Mouse (Mus musculus) spleen, adult 18-20 months (tissue): ENCODE results near the gene Tmf1.

ENCODE experiments used
- DNase-seq, 2 experiments: peaks; one replicate each; pipeline ENCODE4 v3.0.0; 2022; ENCODE audit warnings: mixed read lengths in 2 of 2

The Tmf1 gene

GRCm38 (mm10) chr6:97202477-97202876, 23.6 kb upstream of the Tmf1 start:
- no peak for DNase-seq

GRCm38 (mm10) chr6:97200437-97200836, 21.5 kb upstream of the Tmf1 start:
- DNase-seq = no peak

DNA sequence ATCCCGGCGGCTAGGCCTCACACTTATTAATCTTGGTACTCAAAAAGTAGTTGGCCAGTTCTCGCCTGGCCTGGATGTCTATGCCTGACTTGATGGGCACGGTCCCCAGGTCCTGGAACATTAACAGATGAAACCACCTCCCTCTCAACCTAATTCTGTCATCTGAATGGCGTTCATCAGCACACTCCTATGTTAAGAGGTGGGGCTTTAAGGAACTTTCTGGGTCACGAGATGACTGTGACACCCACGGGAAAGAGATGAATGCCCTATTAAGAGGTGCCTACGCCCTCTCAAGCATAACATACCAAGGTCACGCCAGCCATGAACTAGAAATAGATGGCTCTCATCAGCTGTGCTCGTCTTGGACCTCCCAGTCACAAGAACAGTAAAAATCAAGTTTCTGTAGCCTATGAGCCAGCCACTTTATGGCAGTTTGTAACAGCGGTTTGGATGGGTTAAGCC, 476 bp upstream of the Tmf1 start:
- no peak for DNase-seq

- DNase-seq = peak in 1 of 2 experiments; percentile 15
Measured at GRCm38 (mm10) chr6:97175716-97176115, 3.2 kb downstream of the Tmf1 start.

DNA sequence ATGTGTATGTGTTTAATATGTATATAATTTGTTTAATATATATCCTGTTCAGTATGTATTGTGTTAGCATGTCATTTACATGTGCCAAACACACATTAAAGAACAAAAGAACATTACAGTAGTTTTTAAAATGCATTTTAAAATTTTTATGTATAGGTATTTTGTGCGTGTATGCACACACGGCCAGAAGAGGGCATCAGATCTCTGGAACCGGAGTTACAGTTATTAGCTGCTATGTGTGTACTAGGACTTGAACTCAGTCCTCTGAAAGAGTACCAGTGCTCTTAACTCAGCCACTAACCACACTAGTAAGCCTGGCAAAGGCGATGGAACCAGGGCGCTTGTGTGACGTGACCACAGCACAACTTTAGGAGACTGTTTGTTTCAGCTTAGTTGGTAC, 28.8 kb downstream of the Tmf1 start:
- DNase-seq = no peak

- no peak for DNase-seq
Measured at GRCm38 (mm10) chr6:97149721-97150120, 29.2 kb downstream of the Tmf1 start.

DNA sequence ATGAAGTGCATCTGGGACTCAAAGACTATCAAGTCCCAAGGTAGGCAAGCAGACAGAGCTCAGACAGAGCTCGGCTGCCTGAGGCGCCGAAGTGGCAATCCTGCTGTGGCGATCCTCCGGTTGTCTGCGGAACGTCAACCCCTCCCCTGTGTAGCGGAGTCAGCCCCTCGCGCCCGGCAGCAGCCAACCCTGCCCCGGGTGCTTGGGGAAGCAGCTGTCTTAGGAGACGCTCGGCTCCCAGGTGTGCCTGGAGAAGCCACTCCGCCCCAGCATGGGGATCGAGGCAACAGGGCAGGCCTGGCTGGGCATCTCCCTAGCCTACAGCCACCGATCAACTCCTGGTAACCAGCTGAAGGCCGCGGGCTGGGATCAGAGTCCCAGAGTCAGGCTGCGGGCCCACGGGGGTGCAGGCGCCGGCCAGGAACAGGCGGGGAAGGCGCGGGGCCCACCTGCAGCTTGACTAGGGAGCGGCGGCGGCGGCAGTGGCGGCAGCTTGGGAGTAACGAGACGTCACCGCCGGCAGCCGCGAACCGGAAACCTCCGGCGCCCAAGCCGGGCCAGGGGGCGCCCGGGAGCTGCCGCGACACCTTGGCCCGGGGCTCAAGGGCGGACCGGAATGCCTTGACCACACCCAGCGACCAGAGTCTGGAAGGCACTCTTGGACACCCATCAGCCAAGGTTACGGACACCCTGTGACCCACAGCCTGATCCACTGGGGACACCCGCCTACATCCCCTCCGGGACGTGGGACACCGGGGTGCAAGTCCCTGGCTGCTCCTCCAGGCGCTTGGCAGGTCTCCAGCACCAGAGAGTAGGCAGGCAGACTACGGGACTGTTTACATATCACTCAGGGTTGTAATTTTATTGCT, 30.3 kb downstream of the Tmf1 start, which contains the start of gene Eogt:
TSS of gene Eogt (minus strand) at position 800 of the 869 bp plus-strand sequence.
- peak; percentile 69 to 84 for DNase-seq

DNA sequence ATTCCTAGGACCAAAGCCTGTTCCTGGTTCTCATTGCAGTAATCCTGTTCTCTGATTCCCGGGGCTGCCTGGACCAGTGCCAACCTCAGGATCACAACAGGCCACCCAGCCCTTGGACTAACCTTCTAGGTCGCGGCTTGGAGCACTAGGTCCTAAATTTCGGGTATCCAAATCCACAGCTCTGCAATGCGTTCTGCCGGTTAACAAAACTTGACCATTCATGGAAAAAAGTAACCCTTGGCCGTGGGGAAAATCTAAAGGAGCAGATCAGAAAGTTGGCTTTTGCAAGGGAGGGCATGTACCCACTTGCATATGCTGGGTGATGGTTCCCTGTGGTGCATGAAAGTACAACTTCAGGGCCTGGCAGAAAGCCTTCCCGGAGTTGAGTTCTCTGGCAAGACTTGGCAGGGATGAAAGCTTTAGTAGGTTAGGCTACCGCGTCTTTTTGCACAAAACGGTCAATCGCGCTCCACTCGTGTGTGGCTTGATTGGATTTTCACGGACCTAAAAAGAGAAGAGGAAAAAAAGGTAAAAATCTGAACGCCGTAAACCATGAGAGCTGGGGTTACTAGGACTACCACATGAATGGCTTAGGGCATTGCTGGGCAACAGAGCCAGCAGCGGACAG, 31.1 kb downstream of the Tmf1 start:
- peak in 1 of 2 experiments; percentile 8 for DNase-seq

DNA sequence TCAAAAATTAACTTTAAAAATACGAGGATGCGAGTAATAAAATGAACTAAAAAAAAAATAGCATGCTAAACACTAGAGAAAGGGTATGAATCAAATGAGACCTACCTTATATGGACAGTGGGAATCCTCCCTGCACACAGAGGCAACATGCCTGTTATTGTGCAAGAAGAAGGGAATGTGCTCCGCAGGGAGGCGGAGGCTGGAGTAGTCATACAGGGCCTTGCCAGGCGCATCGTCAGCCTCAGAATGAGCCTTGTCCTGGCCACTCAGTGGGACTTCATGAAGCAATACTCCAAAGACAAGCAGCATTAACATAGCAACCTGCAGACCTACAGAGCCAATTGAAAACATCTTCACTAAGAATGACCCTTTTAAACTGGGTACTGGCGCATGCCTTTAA, 33.8 kb downstream of the Tmf1 start:
- DNase-seq = no peak

GRCm38 (mm10) chr6:97144359-97144758, 34.6 kb downstream of the Tmf1 start:
- DNase-seq = no peak

- DNase-seq = no peak
Measured at GRCm38 (mm10) chr6:97142611-97143010, 36.3 kb downstream of the Tmf1 start.

GRCm38 (mm10) chr6:97141811-97142210, 37.1 kb downstream of the Tmf1 start:
- no peak for DNase-seq

DNA sequence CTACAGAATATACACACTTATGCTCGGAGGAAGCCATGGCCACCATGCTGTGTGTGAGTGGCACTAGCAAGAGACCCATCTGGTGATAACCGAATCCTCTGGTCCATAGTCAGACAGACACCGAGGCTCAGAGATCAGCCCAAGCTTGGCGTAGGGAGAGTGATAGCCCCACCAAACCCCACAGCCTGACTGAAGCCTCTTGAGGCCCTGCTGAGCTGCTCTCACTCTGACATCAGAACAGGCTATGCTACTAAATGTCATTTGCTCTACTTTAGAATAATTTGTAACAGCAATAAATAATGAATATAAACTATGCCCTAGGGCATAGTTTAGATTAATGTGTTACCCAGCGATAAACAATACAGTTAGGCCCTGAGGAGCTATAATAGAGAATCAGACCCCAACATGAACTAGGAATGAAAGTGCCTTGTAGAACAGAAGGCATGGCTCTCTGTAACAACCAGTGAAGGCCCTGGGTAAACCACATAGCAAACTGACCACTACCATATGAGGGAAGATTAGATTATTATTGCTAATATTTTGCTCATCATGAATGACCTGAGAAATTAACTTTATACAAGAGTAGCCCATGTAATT, 46.1 kb downstream of the Tmf1 start:
- DNase-seq = no peak

DNA sequence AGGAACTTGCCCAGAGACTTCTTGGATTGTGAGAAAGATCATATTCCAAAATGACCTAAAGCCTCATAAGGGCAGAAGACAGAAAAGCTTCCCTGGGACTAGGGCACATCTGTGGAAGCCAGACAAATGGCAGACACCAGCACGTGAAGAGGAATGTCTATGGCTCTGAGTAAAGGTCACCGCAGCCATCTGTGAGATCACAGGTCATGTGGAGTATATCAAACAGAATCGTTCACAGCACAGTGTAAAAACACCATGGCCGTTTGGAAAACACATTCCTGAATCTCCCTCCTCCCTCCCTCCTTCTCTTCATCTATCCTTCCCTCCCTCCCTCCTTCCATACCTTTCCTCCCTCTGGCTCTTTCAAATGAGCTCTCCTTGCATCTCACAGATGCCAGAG, 47.1 kb downstream of the Tmf1 start:
- no peak for DNase-seq

- no peak for DNase-seq
Measured at GRCm38 (mm10) chr6:97130979-97131378, 47.9 kb downstream of the Tmf1 start.

DNA sequence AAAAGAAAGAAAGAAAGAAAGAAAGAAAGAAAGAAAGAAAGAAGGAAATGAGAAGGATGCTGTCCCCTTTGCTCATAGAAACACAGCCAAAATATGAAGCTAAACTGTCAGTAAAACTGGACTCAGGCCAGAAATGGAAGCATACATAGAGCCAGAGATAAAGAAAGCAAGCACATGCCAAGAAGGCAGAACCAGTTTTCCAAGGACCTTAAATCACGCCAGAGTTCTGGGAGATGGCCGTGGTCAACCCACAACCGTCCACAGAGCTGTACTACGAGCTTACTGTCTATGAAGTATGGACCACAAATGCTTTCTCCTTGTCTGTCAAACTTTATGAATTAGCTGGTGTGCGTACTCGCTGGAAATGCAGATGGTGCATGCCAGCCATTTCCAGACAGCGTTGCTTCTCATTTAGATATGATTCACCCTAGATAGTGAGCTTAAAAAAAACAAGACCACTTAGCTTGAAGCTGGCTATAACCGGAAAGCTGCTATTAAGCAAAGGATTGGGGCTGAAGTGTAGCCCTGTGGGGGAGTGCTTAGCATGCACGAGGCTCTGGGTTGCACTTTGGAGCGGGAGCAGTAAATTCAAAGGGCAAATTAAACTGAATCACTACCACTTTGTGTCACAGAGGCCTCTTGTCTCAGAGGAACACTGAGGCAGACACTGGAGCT, 54.4 kb downstream of the Tmf1 start:
- DNase-seq = no peak

DNA sequence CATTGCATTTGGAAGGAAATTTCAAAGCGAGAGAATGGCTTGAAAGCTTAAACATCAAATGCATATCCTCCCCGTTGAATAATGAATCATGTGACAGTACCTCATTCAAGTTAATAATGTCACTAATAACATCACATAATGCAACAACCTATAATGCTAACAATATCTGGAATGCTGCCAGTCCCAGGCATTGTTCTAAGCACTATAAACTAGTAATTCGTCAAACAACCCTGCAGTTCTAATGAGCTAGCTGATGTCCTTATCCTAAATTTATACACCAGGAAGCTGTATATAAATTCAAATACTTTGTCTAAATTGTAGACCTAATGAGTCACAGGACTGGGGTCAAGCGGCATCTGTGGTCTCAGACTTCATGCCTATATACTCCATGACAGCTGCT, 58.0 kb downstream of the Tmf1 start:
- no peak for DNase-seq

GRCm38 (mm10) chr6:97118327-97118726, 60.6 kb downstream of the Tmf1 start:
- no peak for DNase-seq

DNA sequence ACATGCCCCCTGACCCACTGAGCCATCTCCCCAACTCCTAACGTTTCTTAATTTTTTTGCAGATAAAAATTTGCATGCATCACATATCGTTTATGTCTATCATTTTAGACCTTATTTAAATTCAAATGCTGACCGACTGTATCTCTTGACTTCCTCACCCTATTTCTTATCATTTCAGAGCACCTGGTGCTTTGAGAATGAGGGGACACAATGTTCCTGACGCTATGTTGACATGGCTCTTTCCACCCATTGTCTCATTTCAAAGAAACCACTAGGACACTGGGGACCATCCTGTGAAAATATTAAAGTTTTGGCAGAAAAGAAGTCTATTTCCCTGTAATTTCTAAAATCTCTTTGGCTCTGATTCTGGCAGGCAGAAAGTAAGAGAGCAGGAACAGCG, 62.0 kb downstream of the Tmf1 start:
- DNase-seq = no peak

- DNase-seq = no peak
Measured at GRCm38 (mm10) chr6:97114821-97115220, 64.1 kb downstream of the Tmf1 start.

- DNase-seq = no peak
Measured at GRCm38 (mm10) chr6:97112177-97112576, 66.7 kb downstream of the Tmf1 start.

GRCm38 (mm10) chr6:97106777-97107176, 72.1 kb downstream of the Tmf1 start:
- DNase-seq = peak in 1 of 2 experiments; percentile 11

- DNase-seq = no peak
Measured at GRCm38 (mm10) chr6:97106106-97106505, 72.8 kb downstream of the Tmf1 start.
